Mouse (Mus musculus) gastrocnemius, postnatal 10 days (tissue): ENCODE data around the gene Gria1. TPM values are rescaled to one million over a fixed set of nuclear protein-coding genes. Genes with fewer than 3 reads are reported as not detected.

ENCODE experiments used
- DNase-seq: peaks from one replicate; pipeline ENCODE4 v3.0.0; 2021; ENCODE audit warnings: mixed read lengths
- total RNA-seq, 2 experiments: library from RNA; stranded (reverse); gene quantifications; 2 replicates each; pipeline ENCODE4 v1.2.3; 2021

Gene Gria1
- total RNA-seq, 2 experiments from 2014 or later, result 0.54 to 0.70 TPM

GRCm38 (mm10) chr11:57062441-57062840 lies 51.3 kb downstream of the Gria1 start:
- no peak for DNase-seq

DNA sequence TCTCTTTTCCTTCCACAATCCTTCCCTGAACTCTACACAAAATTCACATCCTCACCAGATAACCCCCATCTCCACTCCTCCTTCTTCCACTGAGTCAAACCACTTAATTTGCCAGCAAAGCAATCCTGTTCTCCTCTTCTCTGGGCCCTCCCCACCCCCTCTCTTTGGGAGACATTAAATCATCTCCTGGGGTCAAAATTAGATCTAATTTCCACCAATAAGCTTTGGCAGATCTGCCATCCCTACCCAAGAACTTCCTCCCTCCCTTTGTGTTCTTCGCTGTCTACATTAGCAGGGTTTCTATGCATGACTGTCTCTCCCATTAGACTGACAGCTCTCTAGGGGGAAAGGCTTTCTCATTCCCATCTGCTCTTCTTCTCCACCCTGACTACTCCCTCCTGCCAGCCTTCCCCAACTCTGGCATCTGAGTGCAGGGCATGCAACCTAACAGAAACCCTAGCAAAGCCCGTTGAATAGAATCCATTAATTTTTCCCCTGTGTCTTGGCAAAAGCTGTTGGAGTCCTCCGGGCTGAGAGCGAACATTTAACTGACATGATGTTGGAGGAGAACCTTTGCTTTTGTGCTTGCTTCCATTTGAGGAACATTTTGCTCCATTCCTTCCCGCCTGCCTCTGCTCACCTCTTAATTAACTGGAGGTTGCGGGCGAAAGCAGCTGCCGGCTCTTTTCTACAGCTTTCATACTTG lies 59.2 kb downstream of the Gria1 start:
- no peak for DNase-seq

GRCm38 (mm10) chr11:57072171-57072570 lies 61.0 kb downstream of the Gria1 start:
- DNase-seq, result no peak

DNA sequence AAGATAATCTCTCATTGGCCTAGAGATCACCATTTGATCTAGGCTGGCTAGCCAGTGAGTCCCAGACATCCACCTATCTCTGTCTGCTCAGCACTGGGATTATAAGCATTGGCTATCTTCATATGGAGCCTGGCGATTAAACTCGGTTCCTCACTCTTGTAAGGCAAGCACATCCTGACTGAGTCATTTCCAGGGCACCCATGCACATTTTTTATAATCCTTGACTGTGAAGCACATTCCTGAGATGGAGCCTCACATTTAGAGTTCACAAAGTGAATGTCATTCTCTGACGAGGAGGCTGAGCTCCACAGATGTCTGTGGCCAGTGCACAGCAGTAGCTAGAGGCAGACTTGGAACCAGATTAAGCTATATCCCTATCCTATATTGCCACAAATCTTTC lies 68.2 kb downstream of the Gria1 start:
- DNase-seq, result no peak

DNA sequence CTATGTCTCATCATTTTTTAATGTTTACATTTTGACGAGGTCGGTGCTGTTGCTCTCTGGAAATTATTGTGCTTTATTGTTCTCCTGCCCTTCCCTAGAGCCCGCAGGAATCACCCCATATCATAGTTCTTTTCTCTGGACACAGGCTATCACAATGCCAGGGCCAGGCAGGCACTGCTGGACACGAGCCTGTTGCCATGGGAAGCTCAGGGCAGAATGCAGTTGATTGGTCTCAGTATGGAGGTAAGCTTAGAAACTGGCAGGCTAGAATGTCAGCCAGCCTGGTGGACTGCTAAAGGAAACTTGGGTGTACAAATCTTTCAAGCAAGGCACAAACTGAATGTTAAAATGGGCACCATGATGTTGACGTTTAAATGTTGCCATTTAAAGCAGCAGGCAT lies 78.3 kb downstream of the Gria1 start:
- no peak for DNase-seq

GRCm38 (mm10) chr11:57090705-57091104 lies 79.5 kb downstream of the Gria1 start:
- no peak for DNase-seq

GRCm38 (mm10) chr11:57091276-57091914 lies 80.2 kb downstream of the Gria1 start:
- DNase-seq, result no peak

DNA sequence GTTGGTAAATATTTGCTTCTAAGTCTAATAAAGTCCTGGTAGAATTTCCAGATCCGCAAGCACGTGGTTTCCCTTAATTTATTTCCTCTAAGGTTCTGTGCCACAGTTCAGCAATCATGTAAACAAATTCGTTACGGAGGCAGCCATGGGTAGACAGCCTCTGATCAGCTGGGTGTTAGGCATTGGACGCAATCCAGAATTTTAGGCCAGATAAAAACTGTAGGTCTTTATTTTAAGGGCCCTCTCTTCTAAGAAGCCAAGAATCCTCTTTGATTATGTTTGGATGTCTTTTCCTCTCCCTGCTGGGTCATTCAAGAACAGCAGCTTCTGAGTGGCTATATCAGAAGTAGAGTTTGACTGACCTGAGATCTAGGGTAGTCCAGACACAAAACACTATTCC lies 89.3 kb downstream of the Gria1 start:
- no peak for DNase-seq

GRCm38 (mm10) chr11:57103751-57104254 lies 92.6 kb downstream of the Gria1 start:
- DNase-seq, result no peak

GRCm38 (mm10) chr11:57105683-57106082 lies 94.5 kb downstream of the Gria1 start:
- DNase-seq, result no peak

DNA sequence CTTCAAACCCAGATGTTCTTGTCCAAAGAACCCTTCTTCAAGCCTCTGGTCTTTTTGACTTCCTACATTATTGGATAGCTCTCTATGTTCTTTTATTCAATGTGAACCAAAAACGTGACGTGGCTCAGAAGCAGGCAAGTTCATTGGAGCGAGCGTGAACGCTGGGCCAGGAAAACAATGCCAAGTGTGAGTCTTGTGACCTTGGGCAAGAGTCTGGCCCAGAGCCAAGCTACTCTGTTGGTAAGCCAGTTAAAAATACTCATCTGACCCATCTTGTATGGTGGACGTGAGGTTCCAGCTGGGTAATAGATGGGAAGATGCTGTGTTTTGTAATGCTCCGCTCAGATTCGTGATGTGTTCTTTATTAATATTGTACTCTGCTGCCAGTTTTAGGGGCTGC lies 101.2 kb downstream of the Gria1 start:
- peak; percentile 12 for DNase-seq

GRCm38 (mm10) chr11:57114410-57114809 lies 103.2 kb downstream of the Gria1 start:
- DNase-seq, result no peak

DNA sequence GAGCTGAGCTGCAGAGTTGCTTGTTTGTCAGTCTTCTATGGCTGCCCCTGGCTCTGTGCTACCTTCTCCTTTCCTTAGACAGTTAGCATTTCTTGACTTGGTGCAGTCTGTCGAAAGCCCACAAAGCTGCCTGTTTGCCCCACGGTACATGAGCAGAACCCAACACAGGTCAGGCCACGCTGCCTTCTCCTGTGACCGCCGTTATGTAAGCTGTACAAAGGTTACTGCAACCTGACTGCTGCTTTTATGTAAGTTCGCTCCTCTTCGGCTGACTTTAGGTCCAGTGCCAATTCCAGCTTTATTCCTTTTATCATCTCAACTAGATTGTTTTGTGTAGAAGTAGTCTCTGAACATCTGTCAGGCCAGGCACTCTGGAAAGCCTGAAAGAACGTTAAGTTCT lies 115.9 kb downstream of the Gria1 start:
- no peak for DNase-seq

- no peak for DNase-seq
Measured at GRCm38 (mm10) chr11:57140162-57140780, 129.1 kb downstream of the Gria1 start.

- no peak for DNase-seq
Measured at GRCm38 (mm10) chr11:57143681-57144080, 132.5 kb downstream of the Gria1 start.

GRCm38 (mm10) chr11:57145192-57145591 lies 134.0 kb downstream of the Gria1 start:
- no peak for DNase-seq

- DNase-seq, result no peak
Measured at GRCm38 (mm10) chr11:57145704-57146103, 134.5 kb downstream of the Gria1 start.

DNA sequence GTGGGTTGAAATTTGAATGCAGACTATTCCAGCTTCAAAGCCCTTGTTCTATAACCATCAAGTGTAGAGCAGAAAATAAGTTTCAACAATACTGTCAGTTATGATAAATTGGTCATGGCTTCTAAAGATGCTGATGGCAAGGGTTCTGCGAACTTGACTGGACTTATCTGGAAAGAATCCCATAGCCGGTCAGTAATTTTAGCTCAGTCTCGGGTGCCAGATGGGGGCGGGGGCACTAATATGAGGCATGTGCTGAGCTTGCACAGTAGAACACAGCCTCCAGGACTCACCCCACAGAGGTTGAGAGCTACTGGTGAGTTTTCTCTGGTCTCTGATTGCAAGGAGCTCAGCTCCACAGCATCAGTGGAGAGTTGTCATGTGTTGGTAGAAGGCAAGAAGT lies 140.5 kb downstream of the Gria1 start:
- no peak for DNase-seq

- no peak for DNase-seq
Measured at GRCm38 (mm10) chr11:57154998-57155397, 143.8 kb downstream of the Gria1 start.

DNA sequence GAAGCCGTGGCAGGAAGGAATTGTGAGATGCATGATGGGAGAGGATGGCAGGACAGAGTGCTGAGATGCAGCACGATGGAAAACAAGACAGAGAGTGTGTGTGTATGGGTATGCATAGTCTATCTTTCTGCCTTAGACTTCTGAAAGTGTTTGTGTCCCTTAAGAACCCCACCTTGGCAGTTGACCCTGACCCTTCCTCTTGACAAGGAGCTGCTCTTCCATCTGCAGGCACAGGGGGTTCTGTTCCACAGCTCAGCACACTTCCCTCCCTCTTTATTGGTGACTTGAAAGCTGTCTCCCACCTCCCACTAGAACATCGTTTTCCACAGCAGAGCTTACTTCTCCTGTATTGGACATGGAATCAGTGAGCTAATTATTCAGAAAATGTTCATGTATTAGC lies 148.2 kb downstream of the Gria1 start:
- DNase-seq, result no peak

DNA sequence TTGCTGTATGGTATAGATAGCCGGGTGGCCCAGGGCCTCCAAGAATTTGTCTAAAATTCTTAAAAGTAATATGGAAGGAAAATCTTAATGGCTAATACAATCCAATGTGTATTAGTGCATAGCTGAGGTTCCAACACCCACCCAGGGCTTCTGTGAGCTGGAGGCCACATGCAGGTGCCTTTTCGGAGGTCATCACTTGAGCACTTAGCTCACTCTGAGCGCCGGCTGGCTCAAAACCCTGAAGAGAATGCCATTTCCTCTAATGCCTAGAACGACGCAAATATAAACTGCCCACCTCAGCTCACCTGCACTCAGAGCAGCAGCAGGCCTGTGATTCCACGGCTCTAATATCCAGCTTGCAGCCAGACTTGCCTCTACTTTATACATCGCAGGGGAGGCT lies 148.9 kb downstream of the Gria1 start:
- no peak for DNase-seq

DNA sequence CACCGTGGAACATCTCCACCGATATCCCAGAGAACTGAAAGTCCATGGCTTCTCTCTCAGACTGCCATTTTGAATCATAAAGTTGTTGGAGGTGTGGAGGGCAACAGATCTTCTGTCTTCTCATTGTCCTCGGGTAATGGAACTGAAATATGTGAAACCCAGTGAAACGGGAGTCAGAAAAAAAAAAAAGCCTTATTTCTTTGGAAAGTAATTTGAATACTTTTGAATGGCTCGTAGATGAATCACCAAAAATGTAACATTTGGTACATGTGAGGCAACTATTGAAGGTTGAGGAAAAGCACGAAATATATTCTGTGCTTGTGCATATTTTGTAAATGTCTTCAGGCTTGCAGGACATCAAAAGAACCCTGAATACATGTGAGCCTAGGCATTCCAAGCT lies 151.7 kb downstream of the Gria1 start:
- no peak for DNase-seq

GRCm38 (mm10) chr11:57170058-57170457 lies 158.9 kb downstream of the Gria1 start:
- no peak for DNase-seq

GRCm38 (mm10) chr11:57174165-57174564 lies 163.0 kb downstream of the Gria1 start:
- DNase-seq, result no peak
